Mouse (Mus musculus): ENCODE measurements at regions not wholly inside any gene's neighbourhood (a gene's known extent, or its start where the extent isn't known, plus 50 kb on each side); places are given as distances from the start of the nearest gene placed in this dataset.
A peak's percentile ranks its signal among the peaks of the same experiment; 100 is the strongest.

GRCm38 (mm10) chr1:127009699-127010098 is 179.1 kb upstream of the Nckap5 start:
- no peak for DNase-seq

DNA sequence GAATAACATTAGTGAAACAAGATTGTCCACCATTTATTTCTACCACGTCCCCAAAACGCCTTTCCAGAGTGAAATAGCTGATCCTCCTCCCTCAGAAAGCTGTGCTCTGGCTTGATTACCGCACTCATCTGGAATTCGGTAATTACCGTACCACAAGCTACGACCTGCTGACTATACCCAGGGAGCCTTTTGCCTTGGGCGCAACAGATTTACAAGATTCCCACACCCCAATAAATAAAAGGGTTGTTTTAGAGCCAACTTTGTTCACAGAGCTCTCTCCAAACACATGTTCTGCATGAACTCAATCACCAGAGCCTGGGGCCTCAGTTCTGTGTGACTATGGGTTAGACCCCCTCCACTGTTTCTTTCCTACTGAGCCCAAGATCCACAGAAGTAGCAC is 171.1 kb upstream of the Nckap5 start:
- DNase-seq = no peak

- DNase-seq = no peak
These were observed 162.6 kb upstream of the Nckap5 start for GRCm38 (mm10) chr1:126993061-126993640.

DNA sequence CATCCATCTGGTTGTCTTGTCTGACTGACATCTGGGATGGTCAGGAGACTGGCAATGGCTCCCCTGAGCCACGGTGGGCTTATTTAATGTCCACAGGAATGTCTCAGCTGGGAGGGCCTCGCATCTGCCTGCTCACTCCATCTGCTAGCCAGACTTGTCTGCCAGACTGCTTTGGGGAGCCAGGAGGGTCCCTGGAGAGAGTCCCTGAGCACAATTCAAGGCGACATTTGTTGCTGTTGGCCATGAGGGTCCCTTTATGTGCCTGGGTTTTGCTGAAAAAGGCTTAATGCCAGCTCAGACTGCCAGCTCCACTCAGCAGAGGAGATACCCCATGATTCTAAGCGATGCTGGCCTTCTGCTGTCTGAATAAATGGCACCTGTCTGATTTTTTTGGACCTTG is 161.8 kb upstream of the Nckap5 start:
- no peak for DNase-seq

DNA sequence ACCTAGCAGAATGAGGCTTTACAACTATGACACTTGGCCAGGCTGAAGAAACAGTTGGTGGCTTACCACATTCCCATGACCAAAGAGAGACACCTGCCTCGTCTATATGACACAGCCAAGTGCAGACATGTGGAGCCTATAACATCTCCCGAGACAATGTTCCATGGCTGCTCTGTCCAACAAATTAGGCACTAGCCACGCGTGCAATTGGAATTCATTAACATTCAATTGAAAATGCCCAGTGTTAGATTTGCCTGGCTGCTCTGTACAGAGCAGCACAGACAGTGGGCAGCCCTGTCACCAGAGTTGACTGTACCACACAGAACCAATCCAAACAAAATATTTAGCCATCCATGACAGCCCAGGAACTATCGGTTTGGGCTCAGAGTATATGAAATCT is 152.2 kb upstream of the Nckap5 start:
- DNase-seq = no peak

DNA sequence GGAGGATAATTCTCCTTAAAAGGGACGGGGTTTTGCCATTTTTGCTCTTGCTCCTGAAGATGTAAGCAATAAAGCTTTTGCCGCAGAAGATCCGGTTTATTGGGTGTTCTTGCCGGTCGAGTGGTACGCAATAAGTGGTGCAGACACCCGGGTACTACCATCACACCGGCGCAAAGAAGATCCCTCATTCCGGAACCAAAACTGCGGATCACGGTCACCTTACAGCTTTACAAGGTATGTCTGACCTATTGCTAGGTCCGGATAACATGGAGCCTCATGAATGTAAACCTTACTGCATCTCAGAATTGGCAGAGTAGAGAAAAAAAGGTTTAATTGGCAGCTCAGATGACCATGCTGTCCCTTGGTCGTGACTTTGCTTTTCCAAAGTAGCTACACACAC is 149.7 kb upstream of the Nckap5 start:
- DNase-seq = no peak

DNA sequence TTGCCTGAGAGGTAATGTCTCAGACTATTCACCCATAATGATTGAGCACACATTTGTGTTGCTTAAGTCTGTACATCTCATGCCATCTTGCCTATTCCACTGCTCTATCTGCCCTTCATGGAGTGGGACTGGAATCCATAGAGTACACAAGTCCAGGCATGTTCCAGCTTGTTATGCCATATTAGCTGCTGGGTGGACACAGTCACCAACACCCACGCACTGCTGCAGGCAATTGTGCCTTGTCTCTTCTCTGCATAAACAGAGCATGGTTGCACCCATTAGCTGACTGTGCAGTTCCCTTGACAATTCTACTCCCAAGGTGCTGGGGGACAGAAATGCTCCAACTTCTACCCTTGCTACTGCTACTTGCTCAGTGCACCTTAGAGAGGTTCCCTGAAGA is 143.3 kb upstream of the Nckap5 start:
- no peak for DNase-seq

- no peak for DNase-seq
These were observed 141.3 kb upstream of the Nckap5 start for GRCm38 (mm10) chr1:126971777-126972421.

DNA sequence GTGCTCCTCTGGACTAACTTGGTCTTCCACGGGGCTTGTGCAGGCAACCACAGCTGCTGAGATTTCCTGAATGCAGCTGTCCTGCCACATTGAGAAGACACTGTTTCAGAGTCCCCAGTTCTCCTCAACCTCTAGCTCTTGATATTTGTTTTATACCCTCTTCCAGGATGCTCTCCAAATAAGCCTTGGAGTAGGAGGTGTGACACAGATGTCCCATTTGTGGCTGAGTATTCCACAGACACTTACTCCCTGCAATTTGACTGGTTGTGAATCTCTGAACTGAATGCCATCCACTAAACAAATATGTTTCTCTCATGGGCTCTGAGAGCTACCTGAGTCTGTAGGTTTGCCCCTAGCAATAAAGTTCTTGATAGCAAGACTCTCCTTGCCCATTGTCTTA is 140.5 kb upstream of the Nckap5 start:
- no peak for DNase-seq

DNA sequence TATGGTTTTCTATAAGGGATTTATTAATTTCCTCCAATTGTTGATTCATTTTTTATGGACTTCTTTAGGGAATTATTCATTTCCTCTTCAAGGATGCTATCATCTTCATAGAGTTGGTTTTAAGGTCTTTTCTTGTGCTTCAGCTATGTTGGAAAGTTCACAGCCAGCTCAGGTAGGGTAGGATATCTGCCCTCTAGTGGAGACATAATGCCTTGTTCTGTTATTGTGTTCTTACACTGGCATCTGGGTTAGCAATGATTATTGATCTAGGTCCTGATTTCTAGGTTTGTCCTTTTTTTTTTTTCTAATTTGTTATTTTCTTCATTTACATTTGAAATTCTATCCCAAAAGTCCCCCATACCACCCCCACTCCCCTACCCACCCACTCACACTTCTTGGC is 135.8 kb upstream of the Nckap5 start:
- no peak for DNase-seq

- no peak for DNase-seq
These were observed 125.5 kb upstream of the Nckap5 start for GRCm38 (mm10) chr1:126955839-126956720.

- no peak for DNase-seq
These were observed 117.3 kb upstream of the Nckap5 start for GRCm38 (mm10) chr1:126947860-126948259.

DNA sequence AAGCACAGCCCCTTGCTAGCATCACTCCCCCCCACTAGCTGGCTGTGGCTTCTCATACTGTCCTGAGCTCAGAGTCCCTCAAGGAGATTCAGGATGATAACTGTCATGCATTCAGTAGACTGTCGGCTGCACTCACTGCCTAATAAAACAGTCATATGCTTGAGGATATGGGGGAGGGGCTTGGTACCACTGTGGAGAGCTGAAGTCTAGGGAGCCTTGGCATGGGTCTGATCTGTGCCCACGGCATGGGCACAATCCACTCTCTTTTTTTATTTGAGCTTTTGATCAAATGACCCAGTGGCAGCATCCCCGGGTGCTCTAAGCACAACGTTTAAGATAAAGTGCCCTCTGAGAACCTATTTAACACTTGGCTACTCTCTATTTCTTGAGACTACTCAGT is 102.1 kb upstream of the Nckap5 start:
- DNase-seq = no peak

DNA sequence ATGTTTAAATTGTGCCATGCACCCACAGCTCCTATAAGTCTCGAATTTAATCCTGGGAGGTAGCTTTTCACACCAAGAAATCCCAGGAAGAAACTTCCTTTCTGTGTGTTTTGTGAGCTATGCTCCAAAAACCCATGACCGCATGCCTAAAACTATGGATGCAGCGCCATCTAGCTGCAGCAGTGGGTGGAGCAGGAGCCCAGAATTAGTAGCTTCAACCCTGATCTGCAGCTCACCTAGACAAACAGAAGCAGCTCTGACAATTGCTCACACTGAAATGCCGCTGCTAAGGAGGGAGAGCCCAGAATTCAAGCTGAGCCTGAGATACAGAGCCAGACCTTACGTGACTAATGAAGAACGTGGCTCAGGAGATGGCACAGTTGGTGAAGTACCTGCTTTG is 101.2 kb upstream of the Nckap5 start:
- peak; percentile 82 for DNase-seq

DNA sequence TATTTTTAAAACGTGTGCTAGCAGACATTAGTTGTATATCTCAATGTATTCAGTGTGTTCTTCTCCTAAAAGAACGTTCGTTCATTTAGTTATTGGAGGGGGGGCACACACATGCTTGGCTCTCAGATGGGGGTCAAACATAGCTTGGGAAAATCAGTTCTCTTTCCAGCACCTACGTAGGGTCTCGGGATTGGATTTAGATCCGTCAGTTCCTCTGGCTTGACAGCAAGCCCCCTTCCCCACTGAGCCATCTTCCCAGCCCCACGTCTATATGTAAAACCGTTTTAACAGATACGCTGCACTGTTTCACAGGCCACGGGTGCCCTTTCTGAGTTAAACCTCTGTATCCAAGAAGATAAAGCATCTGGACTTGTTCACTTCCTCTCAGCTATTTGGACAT is 100.5 kb upstream of the Nckap5 start:
- DNase-seq = no peak

- DNase-seq = no peak
These were observed 100.0 kb upstream of the Nckap5 start for GRCm38 (mm10) chr1:126930611-126931010.

DNA sequence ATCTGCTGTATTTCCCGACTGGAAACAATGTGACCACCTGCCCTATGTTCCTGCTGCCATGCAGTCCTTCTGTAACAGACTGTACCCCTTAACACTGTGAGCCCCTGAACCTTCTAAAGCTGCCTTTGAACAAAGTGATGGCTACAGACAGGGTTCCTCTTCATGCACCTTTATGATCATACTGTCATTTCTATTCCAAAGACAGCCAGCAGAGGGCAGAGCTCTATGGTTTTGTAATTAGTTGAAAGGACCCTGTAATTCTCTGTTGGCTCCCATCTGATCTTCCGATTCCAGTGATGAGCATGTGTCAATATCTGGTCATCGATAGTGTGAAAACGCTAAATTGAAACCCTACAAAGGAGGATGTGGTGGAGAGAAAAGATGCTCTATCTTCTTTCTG is 99.1 kb upstream of the Nckap5 start:
- DNase-seq = no peak

GRCm38 (mm10) chr1:126928186-126928585 is 97.6 kb upstream of the Nckap5 start:
- DNase-seq = no peak

DNA sequence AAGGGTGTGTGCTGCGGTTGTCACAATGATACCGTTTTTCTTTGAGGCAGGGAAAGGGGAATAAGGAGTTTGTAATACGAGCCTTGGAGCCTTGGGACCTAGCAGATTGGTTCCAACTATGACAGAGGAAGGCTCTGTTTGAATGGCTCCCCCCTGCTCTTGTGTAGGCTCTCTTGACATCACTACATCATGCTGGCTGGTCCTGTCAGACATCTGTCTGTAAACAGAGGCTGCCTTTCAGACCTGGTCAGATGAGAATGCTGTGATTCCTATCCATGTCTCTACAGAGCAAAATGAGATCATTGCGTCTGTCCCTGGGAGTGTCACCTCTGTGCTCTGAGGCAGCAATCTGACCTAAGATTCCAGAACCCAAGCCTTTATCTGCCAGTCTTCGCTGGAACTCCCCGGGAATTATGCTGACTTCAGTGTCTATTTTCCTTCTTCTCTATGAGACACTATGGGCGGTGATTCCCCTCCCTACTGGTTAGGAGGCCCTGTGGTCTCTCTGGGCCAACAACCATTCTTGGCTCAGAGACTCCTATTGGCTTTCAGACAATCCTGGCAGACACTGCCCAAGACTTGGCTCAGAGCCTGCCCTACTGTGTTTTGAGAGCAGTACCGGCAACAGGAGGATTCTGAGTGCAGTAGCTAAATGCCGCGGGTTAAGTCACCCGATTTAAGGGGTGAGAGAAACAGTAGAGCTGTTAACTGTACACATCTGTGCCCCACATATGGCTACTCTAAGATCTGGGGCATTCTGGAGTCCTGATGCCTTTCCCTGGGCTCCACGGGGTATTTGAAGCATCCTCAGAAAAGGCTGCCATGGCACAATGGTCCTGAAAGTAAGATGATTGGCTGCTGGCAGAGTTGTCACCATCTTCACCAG is 94.8 kb upstream of the Nckap5 start:
- peak; percentile 45 for DNase-seq

DNA sequence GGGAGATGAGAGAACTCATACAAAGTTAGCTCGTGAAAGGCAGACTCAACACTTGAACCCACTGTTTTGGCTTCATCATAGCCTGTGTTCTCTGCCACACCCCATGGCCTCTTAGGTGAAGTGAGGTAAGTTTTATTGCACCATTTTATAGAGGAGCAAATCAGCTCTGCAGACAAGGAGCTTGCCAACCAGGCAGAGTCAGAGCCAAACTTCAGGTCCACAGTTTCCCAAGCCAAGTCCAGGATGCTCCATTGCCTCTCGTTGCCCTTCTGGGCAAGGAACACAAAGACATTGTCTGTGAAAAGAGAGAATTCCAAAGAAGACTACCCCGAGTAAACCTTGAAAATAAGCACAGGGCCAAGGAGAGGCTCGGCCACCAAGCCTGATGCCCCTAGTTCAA is 93.4 kb upstream of the Nckap5 start:
- DNase-seq = no peak

DNA sequence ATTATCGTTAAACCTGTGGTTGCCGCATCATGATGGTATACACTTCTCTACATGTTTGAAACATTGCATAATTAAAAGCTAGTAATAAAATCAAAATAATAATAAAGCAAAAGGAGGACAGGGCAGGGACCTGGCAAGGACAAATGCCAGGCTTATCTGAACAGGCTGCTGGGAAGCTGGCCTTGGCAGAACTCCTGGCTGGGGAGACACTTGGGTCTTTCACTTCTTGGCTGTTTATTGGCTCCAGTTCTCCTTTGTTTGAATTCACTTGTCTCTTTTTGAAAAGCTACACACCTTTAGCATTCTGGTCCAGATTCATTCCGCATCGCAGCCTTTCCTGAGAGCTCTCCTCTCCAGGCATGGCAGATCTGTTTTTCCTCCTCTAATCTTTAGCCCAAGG is 91.6 kb upstream of the Nckap5 start:
- no peak for DNase-seq

DNA sequence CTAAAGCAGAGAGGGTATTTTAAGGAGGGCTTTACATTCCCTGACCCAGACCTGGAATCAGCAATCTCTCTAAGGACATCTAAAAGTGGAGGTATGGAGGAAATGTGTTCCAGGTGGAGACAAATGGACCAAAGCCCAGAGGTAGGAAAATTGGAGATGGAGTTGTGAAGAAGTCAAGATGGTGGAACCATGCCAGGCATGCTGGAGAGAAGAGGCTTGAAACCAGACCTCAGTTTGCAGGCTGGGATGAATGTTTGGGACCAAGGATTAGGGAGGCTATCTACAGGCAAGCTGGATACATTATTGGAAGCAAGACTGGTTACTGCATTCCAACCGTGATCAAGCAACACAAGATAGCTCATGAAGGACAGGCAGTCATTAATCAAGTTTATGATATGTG is 88.3 kb upstream of the Nckap5 start:
- DNase-seq = no peak

DNA sequence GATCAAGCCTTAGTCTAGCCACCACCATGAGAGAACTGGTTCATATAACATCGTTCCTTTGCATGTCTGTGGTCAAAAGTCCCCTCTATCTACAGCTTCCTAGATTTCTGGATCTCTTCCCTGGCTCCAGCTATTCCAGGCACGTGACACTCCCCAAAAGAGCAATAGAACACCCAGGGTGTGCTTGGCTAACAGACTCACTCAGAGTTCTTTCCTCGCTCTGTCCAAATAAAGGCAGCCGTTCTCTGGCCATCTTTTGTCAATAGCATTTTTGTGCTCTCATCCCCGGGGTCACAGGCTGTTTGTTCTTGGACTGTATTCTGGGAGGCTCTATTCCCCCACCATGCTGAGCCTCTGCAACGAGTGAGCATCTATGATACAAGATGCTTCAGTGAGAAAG is 87.3 kb upstream of the Nckap5 start:
- DNase-seq = no peak

Measured in right cerebral cortex, postnatal 14 days (tissue).